Mouse (Mus musculus) spleen, adult 18-20 months (tissue): ENCODE data around the gene Mnt.

Experiments used
- DNase-seq, 2 experiments: peaks; one replicate each; pipeline ENCODE4 v3.0.0; 2022; ENCODE audit warnings: mixed read lengths in 2 of 2

The Mnt gene

GRCm38 (mm10) chr11:74850998-74851661 lies 20.4 kb downstream of the Mnt start:
- no peak for DNase-seq

GRCm38 (mm10) chr11:74857756-74858155 lies 27.0 kb downstream of the Mnt start:
- no peak for DNase-seq

- no peak for DNase-seq
Measured at GRCm38 (mm10) chr11:74862129-74862528, 31.4 kb downstream of the Mnt start.

GRCm38 (mm10) chr11:74863471-74863870 lies 32.8 kb downstream of the Mnt start:
- DNase-seq, result no peak

GRCm38 (mm10) chr11:74864421-74864820 lies 33.7 kb downstream of the Mnt start:
- no peak for DNase-seq

- DNase-seq, result no peak
Measured at GRCm38 (mm10) chr11:74865252-74865651, 34.5 kb downstream of the Mnt start.

- no peak for DNase-seq
Measured at GRCm38 (mm10) chr11:74866640-74867039, 35.9 kb downstream of the Mnt start.

- no peak for DNase-seq
Measured at GRCm38 (mm10) chr11:74867181-74867580, 36.5 kb downstream of the Mnt start.

- DNase-seq, result no peak
Measured at GRCm38 (mm10) chr11:74868046-74868760, 37.5 kb downstream of the Mnt start.

GRCm38 (mm10) chr11:74869603-74870002 lies 38.9 kb downstream of the Mnt start:
- DNase-seq, result no peak

GRCm38 (mm10) chr11:74870544-74870943 lies 39.8 kb downstream of the Mnt start:
- no peak for DNase-seq

GRCm38 (mm10) chr11:74870991-74871622 lies 40.4 kb downstream of the Mnt start:
- DNase-seq, result no peak

GRCm38 (mm10) chr11:74874630-74875029 lies 43.9 kb downstream of the Mnt start:
- no peak for DNase-seq

GRCm38 (mm10) chr11:74876801-74877200 lies 46.1 kb downstream of the Mnt start:
- no peak for DNase-seq

- no peak for DNase-seq
Measured at GRCm38 (mm10) chr11:74880999-74881398, 50.3 kb downstream of the Mnt start.

GRCm38 (mm10) chr11:74881979-74882378 lies 51.3 kb downstream of the Mnt start:
- DNase-seq, result no peak

GRCm38 (mm10) chr11:74883098-74883497 lies 52.4 kb downstream of the Mnt start:
- DNase-seq, result no peak

GRCm38 (mm10) chr11:74894619-74895018 lies 63.9 kb downstream of the Mnt start:
- DNase-seq, result no peak
